Mouse (Mus musculus): ENCODE results near the gene G430095P16Rik. TPM values are rescaled to one million over a fixed set of nuclear protein-coding genes. Genes with fewer than 3 reads are reported as not detected.
A peak's percentile ranks its signal among the peaks of the same experiment; 100 is the strongest.

Gene G430095P16Rik
- polyA plus RNA-seq, 1 experiment: not detected

GRCm38 (mm10) chr8:84700941-84701911 lies 21.6 kb upstream of the G430095P16Rik start, which contains the start of gene Lyl1:
Gene Lyl1, plus strand, starts transcription at chr8:84701457.
- no peak for TF ChIP-seq CTCF (IDR thresholded peaks at IDR 0.05; ENCODE audit: insufficient read depth, low read depth, low read length)
- no peak for TF ChIP-seq POLR2A (IDR thresholded peaks at IDR 0.05; ENCODE audit: insufficient read depth, low read depth, low read length)
- peaks cover 10% of the 10 kb centered on the region; the same call in 1 of the 2 replicates for H3K4me1 ChIP-seq (ENCODE audit: control insufficient read depth, insufficient read depth, low read length)
- no peak within 1 kb of the TSS for H3K4me3 ChIP-seq (ENCODE audit: insufficient read depth, low read depth, low read length)
- no peak within 1 kb of the TSS for H3K27ac ChIP-seq (ENCODE audit: insufficient read depth, low read depth, low read length)
- 38% methylated on average over 34 of the region's 34 CpGs for WGBS

- Histone ChIP-seq H3K4me3 (ENCODE audit: insufficient read depth, low read depth, low read length) (no peak overlapping the region), H3K4me1 (ENCODE audit: control insufficient read depth, insufficient read depth, low read length) (peaks cover 12% of the 10 kb centered on the region; the same call in 1 of the 2 replicates), H3K27ac (ENCODE audit: insufficient read depth, low read depth, low read length) (no peak overlapping the region)
- no peak for TF ChIP-seq CTCF (IDR thresholded peaks at IDR 0.05; ENCODE audit: insufficient read depth, low read depth, low read length)
- TF ChIP-seq POLR2A (IDR thresholded peaks at IDR 0.05; ENCODE audit: insufficient read depth, low read depth, low read length): no peak
- WGBS: 82% methylated on average over 9 of the region's 9 CpGs
Observed at GRCm38 (mm10) chr8:84702561-84702960, 20.2 kb upstream of the G430095P16Rik start.

- no peak for TF ChIP-seq CTCF (IDR thresholded peaks at IDR 0.05; ENCODE audit: insufficient read depth, low read depth, low read length)
- TF ChIP-seq POLR2A (IDR thresholded peaks at IDR 0.05; ENCODE audit: insufficient read depth, low read depth, low read length): no peak
- Histone ChIP-seq H3K4me1 (ENCODE audit: control insufficient read depth, insufficient read depth, low read length) (peaks cover 13% of the 10 kb centered on the region; the same call in 1 of the 2 replicates), H3K4me3 (ENCODE audit: insufficient read depth, low read depth, low read length) (no peak overlapping the region), H3K27ac (ENCODE audit: insufficient read depth, low read depth, low read length) (no peak overlapping the region)
- 94% methylated on average over 6 of the region's 6 CpGs for WGBS
Observed at GRCm38 (mm10) chr8:84702963-84703465, 19.8 kb upstream of the G430095P16Rik start.

- 50% methylated on average over 38 of the region's 38 CpGs for WGBS
- no peak overlapping the region; the same call in 1 of the 2 replicates for H3K4me3 ChIP-seq (ENCODE audit: insufficient read depth, low read depth, low read length)
- peaks cover 13% of the 10 kb centered on the region; the same call in 1 of the 2 replicates for H3K4me1 ChIP-seq (ENCODE audit: control insufficient read depth, insufficient read depth, low read length)
- no peak for TF ChIP-seq CTCF (IDR thresholded peaks at IDR 0.05; ENCODE audit: insufficient read depth, low read depth, low read length)
- TF ChIP-seq POLR2A (IDR thresholded peaks at IDR 0.05; ENCODE audit: insufficient read depth, low read depth, low read length): no peak
- H3K27ac ChIP-seq (ENCODE audit: insufficient read depth, low read depth, low read length): no peak overlapping the region
Observed at GRCm38 (mm10) chr8:84703466-84704249, 19.1 kb upstream of the G430095P16Rik start.

GRCm38 (mm10) chr8:84704356-84704755 lies 18.5 kb upstream of the G430095P16Rik start:
- TF ChIP-seq CTCF (IDR thresholded peaks at IDR 0.05; ENCODE audit: insufficient read depth, low read depth, low read length): peak; percentile 44; the same call in 1 of the 2 replicates
- no peak for TF ChIP-seq POLR2A (IDR thresholded peaks at IDR 0.05; ENCODE audit: insufficient read depth, low read depth, low read length)
- Histone ChIP-seq H3K4me3 (ENCODE audit: insufficient read depth, low read depth, low read length) (no peak overlapping the region; the same call in 1 of the 2 replicates), H3K27ac (ENCODE audit: insufficient read depth, low read depth, low read length) (no peak overlapping the region), H3K4me1 (ENCODE audit: control insufficient read depth, insufficient read depth, low read length) (peaks cover 17% of the 10 kb centered on the region)
- 21% methylated on average over 16 of the region's 16 CpGs for WGBS

- 18% methylated on average over 61 of the region's 61 CpGs for WGBS
- Histone ChIP-seq H3K4me1 (ENCODE audit: control insufficient read depth, insufficient read depth, low read length) (peaks cover 19% of the 10 kb centered on the region), H3K27ac (ENCODE audit: insufficient read depth, low read depth, low read length) (no peak overlapping the region), H3K4me3 (ENCODE audit: insufficient read depth, low read depth, low read length) (no peak overlapping the region)
- TF ChIP-seq CTCF (IDR thresholded peaks at IDR 0.05; ENCODE audit: insufficient read depth, low read depth, low read length) (no peak), POLR2A (IDR thresholded peaks at IDR 0.05; ENCODE audit: insufficient read depth, low read depth, low read length) (no peak)
Observed at GRCm38 (mm10) chr8:84704867-84705831, 17.7 kb upstream of the G430095P16Rik start.

- 39% methylated on average over 12 of the region's 12 CpGs for WGBS
- no peak for TF ChIP-seq CTCF (IDR thresholded peaks at IDR 0.05; ENCODE audit: insufficient read depth, low read depth, low read length)
- TF ChIP-seq POLR2A (IDR thresholded peaks at IDR 0.05; ENCODE audit: insufficient read depth, low read depth, low read length): no peak
- Histone ChIP-seq H3K4me3 (ENCODE audit: insufficient read depth, low read depth, low read length) (no peak overlapping the region), H3K27ac (ENCODE audit: insufficient read depth, low read depth, low read length) (no peak overlapping the region), H3K4me1 (ENCODE audit: control insufficient read depth, insufficient read depth, low read length) (peaks cover 19% of the 10 kb centered on the region)
Observed at GRCm38 (mm10) chr8:84705960-84706359, 16.8 kb upstream of the G430095P16Rik start.

Data from olfactory bulb, adult 2 months (tissue).